Mouse (Mus musculus) CH12.LX (cell line): Measurements from ENCODE around the gene Csdc2. TPM values are rescaled to one million over a fixed set of nuclear protein-coding genes. Genes with fewer than 3 reads are reported as not detected.

Source experiments
- DNase-seq: peaks from one replicate; pipeline ENCODE4 v3.0.0-alpha.2; 2013; ENCODE audit errors: extremely low read depth
- H3K27ac ChIP-seq: 2 replicates; pipeline ENCODE4 v1.5.1; 2012; ENCODE audit warnings: low read depth, mild to moderate bottlenecking, control low read depth, moderate library complexity; ENCODE audit not compliant: insufficient read depth
- H3K27me3 ChIP-seq: replicated peaks from 2 replicates; pipeline ENCODE3; 2012; ENCODE audit warnings: inconsistent platforms
- H3K36me3 ChIP-seq, 2 experiments: replicated peaks in 1 of 2; 2 replicates each; pipeline versions ENCODE3 to v1.6.1; 2012; ENCODE audit warnings: inconsistent platforms in 1 of 2, low read length in 1 of 2, mild to moderate bottlenecking in 1 of 2, mixed read lengths in 1 of 2, moderate library complexity in 1 of 2; ENCODE audit not compliant: control insufficient read depth in 1 of 2, insufficient read depth in 1 of 2
- H3K4me1 ChIP-seq, 2 experiments: 2 replicates each; pipeline ENCODE4 v1.6.1; 2012; ENCODE audit warnings: inconsistent platforms in 1 of 2, moderate library complexity in 1 of 2; ENCODE audit not compliant: insufficient read depth in 2 of 2, control insufficient read depth in 1 of 2
- H3K4me2 ChIP-seq: 2 replicates; pipeline ENCODE4 v1.6.1; 2012; ENCODE audit warnings: low read depth, mild to moderate bottlenecking, control low read depth; ENCODE audit not compliant: poor library complexity, insufficient read depth, severe bottlenecking
- H3K4me3 ChIP-seq, 3 experiments: fragments of 150-350 bp in 1 of 3; sonication (generic) in 1 of 3; replicated peaks in 1 of 3; 2 replicates each; pipeline versions ENCODE3 to v1.5.1; 2011 to 2012; ENCODE audit warnings: low read depth in 2 of 3, low read length in 2 of 3, mild to moderate bottlenecking in 2 of 3, moderate library complexity in 2 of 3, control low read depth in 1 of 3, improper control_type of control experiment in 1 of 3, inconsistent platforms in 1 of 3, mixed read lengths in 1 of 3; ENCODE audit not compliant: poor library complexity in 1 of 3
- H3K79me2 ChIP-seq: replicated peaks from 2 replicates; pipeline ENCODE4 v1.6.1; 2012; ENCODE audit warnings: mild to moderate bottlenecking, moderate library complexity; ENCODE audit not compliant: control insufficient read depth, poor library complexity, insufficient read depth, severe bottlenecking; ENCODE audit errors: extremely low read depth
- H3K9ac ChIP-seq: 2 replicates; pipeline ENCODE4 v1.6.1; 2012; ENCODE audit warnings: low read depth, mild to moderate bottlenecking, control low read depth, moderate library complexity; ENCODE audit not compliant: insufficient read depth
- H3K9me3 ChIP-seq: replicated peaks from 2 replicates; pipeline ENCODE3; 2012; ENCODE audit warnings: low read length, inconsistent platforms, mixed read lengths
- BHLHE40 ChIP-seq: IDR thresholded peaks from 2 replicates; pipeline ENCODE4 v1.6.1; 2011; ENCODE audit warnings: mild to moderate bottlenecking, low read depth, low read length, improper control_type of control experiment
- CHD1 ChIP-seq: IDR thresholded peaks from 2 replicates; pipeline ENCODE4 v1.6.1; 2012; ENCODE audit warnings: low read depth, low read length, improper control_type of control experiment, inconsistent platforms
- CTCF ChIP-seq, 2 experiments: IDR thresholded peaks in 1 of 2; conservative IDR thresholded peaks in 1 of 2; 2 replicates each; pipeline ENCODE4 v1.5.1; 2011 to 2012; ENCODE audit warnings: low read depth in 2 of 2, low read length in 2 of 2, improper control_type of control experiment in 1 of 2, inconsistent platforms in 1 of 2, mild to moderate bottlenecking in 1 of 2, moderate library complexity in 1 of 2
- E2F4 ChIP-seq: IDR thresholded peaks from 2 replicates; pipeline ENCODE4 v1.6.1; 2011; ENCODE audit warnings: low read depth, low read length, improper control_type of control experiment; ENCODE audit not compliant: insufficient replicate concordance
- ELF1 ChIP-seq: IDR thresholded peaks from 2 replicates; pipeline ENCODE4 v1.6.1; 2014; ENCODE audit warnings: low read depth, mild to moderate bottlenecking, inconsistent platforms, low read length, improper control_type of control experiment
- HCFC1 ChIP-seq: IDR thresholded peaks from 2 replicates; pipeline ENCODE4 v1.6.1; 2012; ENCODE audit warnings: low read depth, mild to moderate bottlenecking, inconsistent platforms, low read length, improper control_type of control experiment
- IRF4 ChIP-seq: IDR thresholded peaks from 2 replicates; pipeline ENCODE4 v1.6.1; 2014; ENCODE audit warnings: low read depth, mild to moderate bottlenecking, inconsistent platforms, low read length, improper control_type of control experiment
- JUN ChIP-seq: IDR thresholded peaks from 2 replicates; pipeline ENCODE4 v1.6.1; 2011; ENCODE audit warnings: low read depth, mild to moderate bottlenecking, low read length, improper control_type of control experiment, moderate library complexity; ENCODE audit not compliant: insufficient read depth
- JUND ChIP-seq: conservative IDR thresholded peaks from 2 replicates; pipeline ENCODE4 v1.6.1; 2011; ENCODE audit warnings: low read depth, low read length, improper control_type of control experiment
- MAX ChIP-seq: IDR thresholded peaks from 2 replicates; pipeline ENCODE4 v1.6.1; 2011; ENCODE audit warnings: low read length, improper control_type of control experiment
- MAZ ChIP-seq: IDR thresholded peaks from 2 replicates; pipeline ENCODE4 v1.6.1; 2012; ENCODE audit warnings: low read depth, mild to moderate bottlenecking, inconsistent platforms, low read length, improper control_type of control experiment, moderate library complexity
- MEF2A ChIP-seq: IDR thresholded peaks from 2 replicates; pipeline ENCODE4 v1.6.1; 2014; ENCODE audit warnings: low read depth, mild to moderate bottlenecking, inconsistent platforms, low read length, improper control_type of control experiment, borderline replicate concordance
- MYC ChIP-seq: IDR thresholded peaks from 2 replicates; pipeline ENCODE4 v1.6.1; 2011; ENCODE audit warnings: low read depth, mild to moderate bottlenecking, improper control_type of control experiment, low read length
- PAX5 ChIP-seq: IDR thresholded peaks from 2 replicates; pipeline ENCODE4 v1.6.1; 2012; ENCODE audit warnings: low read length, inconsistent platforms, mixed read lengths
- POLR2A ChIP-seq: IDR thresholded peaks from 2 replicates; pipeline ENCODE4 v1.6.1; 2011; ENCODE audit warnings: low read depth, mild to moderate bottlenecking, improper control_type of control experiment, low read length
- POLR2AphosphoS2 ChIP-seq: IDR thresholded peaks from 2 replicates; pipeline ENCODE4 v1.6.1; 2011; ENCODE audit warnings: low read depth, low read length, improper control_type of control experiment
- RAD21 ChIP-seq: IDR thresholded peaks from 2 replicates; pipeline ENCODE4 v1.6.1; 2011; ENCODE audit warnings: low read depth, mild to moderate bottlenecking, low read length, improper control_type of control experiment, moderate library complexity
- SIN3A ChIP-seq: IDR thresholded peaks from 2 replicates; pipeline ENCODE4 v1.6.1; 2012; ENCODE audit warnings: low read length, improper control_type of control experiment, inconsistent platforms
- SMC3 ChIP-seq: IDR thresholded peaks from 2 replicates; pipeline ENCODE4 v1.6.1; 2011; ENCODE audit warnings: low read depth, low read length, improper control_type of control experiment
- USF2 ChIP-seq: conservative IDR thresholded peaks from 2 replicates; pipeline ENCODE4 v1.6.1; 2011; ENCODE audit warnings: low read depth, low read length, improper control_type of control experiment
- ZC3H11A ChIP-seq: IDR thresholded peaks from 2 replicates; pipeline ENCODE4 v1.6.1; 2012; ENCODE audit warnings: low read depth, mild to moderate bottlenecking, inconsistent platforms, low read length, improper control_type of control experiment
- ZKSCAN1 ChIP-seq: IDR thresholded peaks from 2 replicates; pipeline ENCODE4 v1.6.1; 2012; ENCODE audit warnings: low read depth, inconsistent platforms, low read length, improper control_type of control experiment, borderline replicate concordance
- ZMIZ1 ChIP-seq: IDR thresholded peaks from 2 replicates; pipeline ENCODE4 v1.6.1; 2012; ENCODE audit warnings: low read depth, mild to moderate bottlenecking, inconsistent platforms, low read length, improper control_type of control experiment
- dilution Hi-C: fragments of 300-500 bp; cut with MboI; formaldehyde crosslinking; loops from 2 replicates; pipeline ENCODE4 v1.14.3; 2020; ENCODE audit warnings: low sequenced_read_pairs; ENCODE audit not compliant: extremely low pct_unique_long_range_greater_than_20kb, extremely low pct_ligation_motif_present
- in situ Hi-C: fragments of 300-500 bp; cut with MboI; formaldehyde crosslinking; loops from 3 replicates; pipeline ENCODE4 v1.14.3; 2019; ENCODE audit warnings: low sequenced_read_pairs, low pct_ligation_motif_present, low pct_unique_long_range_greater_than_20kb, mixed read lengths
- polyA plus RNA-seq: library from polyadenylated mRNA; unstranded; fragments of >175 nt; gene quantifications from 2 replicates; pipeline ENCODE4 v1.2.1, GENCODE M21; 2012; ENCODE audit warnings: low read depth; ENCODE audit not compliant: insufficient read length
- total RNA-seq, 2 experiments: library from RNA; depleted of rRNA; stranded (reverse); fragments of 300-350 nt in 1 of 2; fragments of >200 nt in 1 of 2; gene quantifications; 2 replicates each; pipeline ENCODE4 v1.2.3; 2012 to 2014

The Csdc2 gene
- total and polyA plus RNA-seq, 3 experiments, result 0.08 to 0.43 TPM; not detected in 1

DNA sequence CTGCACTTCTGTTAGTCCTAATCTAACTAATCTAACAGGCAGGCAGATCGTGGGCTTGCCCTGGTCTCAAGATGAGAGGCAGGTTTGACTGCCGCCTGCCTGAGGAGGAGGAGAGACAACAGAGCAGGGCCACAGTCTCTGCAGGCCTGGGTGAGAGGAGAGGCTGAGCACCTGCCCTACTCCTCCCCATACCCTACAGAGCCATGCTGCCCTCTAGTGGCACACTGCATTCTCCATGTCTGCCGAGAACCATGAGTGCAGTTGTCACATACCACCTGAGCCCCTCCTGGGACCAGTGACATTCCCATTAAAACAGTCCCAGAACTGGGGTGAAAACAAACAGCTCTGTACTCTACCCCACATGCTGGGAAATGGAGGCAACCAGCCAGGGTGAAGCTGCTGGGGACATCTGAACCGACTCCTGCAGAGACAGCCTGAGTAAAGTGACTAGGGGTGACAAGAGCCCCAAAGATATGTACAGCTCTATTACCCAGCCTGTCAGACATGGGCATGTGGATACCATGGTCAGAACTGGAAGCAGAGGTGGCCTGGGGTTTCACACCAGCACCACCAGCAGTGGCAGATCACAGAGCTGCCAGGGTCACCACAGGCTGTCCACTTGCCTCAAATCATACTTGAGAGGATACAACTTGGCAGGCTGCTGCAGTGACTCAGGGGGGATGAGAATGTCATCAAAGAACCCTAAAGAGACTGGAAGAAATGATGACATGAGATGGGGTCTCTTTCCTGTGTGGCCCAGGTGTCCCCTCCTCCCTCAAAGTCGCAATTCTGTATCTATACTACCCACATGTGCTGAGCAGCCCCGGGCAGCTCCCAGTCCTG is 18.7 kb upstream of the Csdc2 start:
- Histone ChIP-seq H3K9me3 (no peaks in the 10 kb centered on the region), H3K4me1 (peaks cover 7 to 15% of the 10 kb centered on the region in 2 experiments; a peak in 1 of 4 replicates), H3K4me3 (no peak overlapping the region), H3K79me2 (peaks cover 4% of the 10 kb centered on the region; the same call in 1 of the 2 replicates), H3K4me2 (no peak overlapping the region), H3K9ac (no peak overlapping the region), H3K36me3 (peaks cover 54 to 95% of the 10 kb centered on the region in 2 experiments), H3K27ac (no peak overlapping the region), H3K27me3 (no peaks in the 10 kb centered on the region)
- dilution Hi-C loops (no loop called here), in situ Hi-C loops (loop anchor here (25.0 kb wide), 1 partner anchor 206 kb away; no protein-coding TSS in a partner anchor)
- DNase-seq, result peak; percentile 67
- TF ChIP-seq POLR2A, result no peak
- TF ChIP-seq SMC3, result peak; percentile 74
- TF ChIP-seq POLR2AphosphoS2, result 0 out of 2 replicates have a peak, but pooled peaks have one; percentile 7
- no peak for TF ChIP-seq ELF1
- TF ChIP-seq ZMIZ1, result no peak
- no peak for TF ChIP-seq BHLHE40
- 0 out of 2 replicates have a peak, but pooled peaks have one; percentile 30 for TF ChIP-seq IRF4
- 0 out of 2 replicates have a peak, but pooled peaks have one; percentile 32 for TF ChIP-seq MAZ
- peak; percentile 87 for TF ChIP-seq CTCF (conservative IDR thresholded peaks at IDR 0.05 in 1 of 2, IDR thresholded peaks at IDR 0.05 in 1 of 2; ENCODE audit: low read depth in 2 of 2, low read length in 2 of 2)
- peak; percentile 76 for TF ChIP-seq RAD21
- no peak for TF ChIP-seq MYC
- no peak for TF ChIP-seq MEF2A
- peak; percentile 12; the same call in 1 of the 2 replicates for TF ChIP-seq ZC3H11A

DNA sequence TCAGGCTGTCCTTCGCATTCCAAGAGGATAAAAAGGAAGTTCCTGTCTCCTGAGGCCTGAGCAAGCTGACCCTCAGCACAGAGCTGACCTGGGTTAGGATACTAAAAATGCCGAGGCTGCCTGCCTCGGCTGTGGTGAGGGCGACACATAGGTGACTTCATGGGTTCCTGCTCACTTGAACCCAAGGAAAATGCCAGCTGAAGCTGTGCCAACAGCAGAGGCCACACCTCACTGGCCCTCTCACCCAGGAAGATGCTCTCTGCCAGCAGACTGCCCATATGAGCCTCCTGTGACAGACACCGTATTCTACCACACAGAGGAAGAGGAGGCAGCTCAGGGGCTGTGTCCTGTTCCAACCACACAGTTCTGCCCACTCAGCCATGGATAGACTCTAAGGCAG is 17.5 kb upstream of the Csdc2 start:
- peaks cover 11 to 25% of the 10 kb centered on the region in 2 experiments for H3K4me1 ChIP-seq

More for the DNA sequence above, 17.5 kb upstream of the Csdc2 start:
- H3K79me2 ChIP-seq, result peaks cover 12% of the 10 kb centered on the region
- no peak overlapping the region for H3K27ac ChIP-seq
- no peaks in the 10 kb centered on the region for H3K9me3 ChIP-seq
- no peak for TF ChIP-seq E2F4
- TF ChIP-seq USF2, result no peak
- TF ChIP-seq ELF1, result no peak
- no peak for TF ChIP-seq RAD21
- no peak for TF ChIP-seq MAX
- no peak for TF ChIP-seq HCFC1
- TF ChIP-seq JUN, result no peak
- TF ChIP-seq ZKSCAN1, result no peak
- TF ChIP-seq ZC3H11A, result no peak
- TF ChIP-seq JUND, result no peak
- TF ChIP-seq POLR2AphosphoS2, result no peak
- no peak for TF ChIP-seq IRF4
- no peak for TF ChIP-seq SIN3A
- no peak for TF ChIP-seq BHLHE40
- no peak for TF ChIP-seq PAX5
- TF ChIP-seq CHD1, result no peak
- H3K4me3 ChIP-seq, result no peak overlapping the region
- H3K9ac ChIP-seq, result no peak overlapping the region
- no peak overlapping the region for H3K4me2 ChIP-seq
- in situ Hi-C loops (loop anchor here (25.0 kb wide), 1 partner anchor 207 kb away; no protein-coding TSS in a partner anchor), dilution Hi-C loops (no loop called here)
- H3K27me3 ChIP-seq, result no peaks in the 10 kb centered on the region
- H3K36me3 ChIP-seq, result peaks cover 48 to 94% of the 10 kb centered on the region in 2 experiments
- no peak for DNase-seq
